In the genomic region with DNA sequence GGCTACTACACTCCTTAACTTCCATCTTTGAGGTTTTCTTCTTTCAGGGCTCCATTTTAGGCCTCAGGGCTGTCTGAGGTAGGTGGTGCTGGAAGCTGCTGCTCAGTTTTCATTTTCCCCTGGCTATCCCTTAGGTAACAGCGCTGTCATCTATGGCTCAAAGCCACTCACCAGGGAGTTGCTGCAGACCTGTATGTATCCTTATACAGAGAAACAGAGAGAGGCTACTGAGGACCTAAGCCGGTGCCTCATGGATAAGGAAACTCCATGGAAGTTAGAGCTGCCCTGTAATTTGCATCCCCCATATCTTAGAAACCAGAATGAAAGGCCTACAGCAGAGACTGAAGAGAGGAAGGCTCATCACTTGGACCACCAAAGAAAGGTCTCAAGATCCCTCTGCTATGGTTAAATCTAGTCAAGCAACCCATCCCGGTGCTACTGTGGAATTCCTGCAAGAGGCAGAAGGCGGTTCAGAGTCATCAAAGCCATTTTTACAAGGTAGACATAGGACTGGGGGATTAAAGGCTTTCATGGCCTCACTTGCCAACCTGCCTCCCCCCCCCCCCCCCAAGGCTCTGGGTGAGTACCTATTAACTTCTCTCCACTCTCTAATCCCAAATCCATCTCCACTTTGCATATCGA, we compare ENCODE assay signal across 8 mouse cellular contexts. TPM values are rescaled to one million over a fixed set of nuclear protein-coding genes. Genes with fewer than 3 reads are reported as not detected.
DNase-seq lines count a peak whose midpoint lies in the region; ATAC-seq and TF ChIP-seq lines count a peak whose summit lies in the region.

No protein-coding gene starts in this region.

- TF ChIP-seq POLR2A in thymus, adult 2 months (IDR thresholded peaks at IDR 0.05; ENCODE audit: control insufficient read depth, extremely low read depth, insufficient read depth, low read length, poor library complexity), result no peak

- no peaks in the 10 kb centered on the region for H3K27me3 ChIP-seq in thymus, adult 2 months (ENCODE audit: control insufficient read depth, insufficient read depth, low read length)
- no peaks in the 10 kb centered on the region for H3K27me3 ChIP-seq in liver, embryonic 15.5 days

- H3K27ac ChIP-seq in thymus, adult 2 months (ENCODE audit: control insufficient read depth, insufficient read depth, low read length), result peak overlapping the region; percentile 56; the same call in 1 of the 2 replicates
- peak overlapping the region; percentile 94 for H3K27ac ChIP-seq in liver, embryonic 15.5 days (replicated peaks)

- no peaks in the 10 kb centered on the region for H3K9me3 ChIP-seq in liver, embryonic 15.5 days (replicated peaks)

- peaks cover 12% of the 10 kb centered on the region for H3K4me1 ChIP-seq in thymus, adult 2 months (replicated peaks; ENCODE audit: control insufficient read depth, insufficient read depth, low read length)
- peaks cover 70% of the 10 kb centered on the region for H3K4me1 ChIP-seq in liver, embryonic 15.5 days (replicated peaks)

- ATAC-seq in liver, embryonic 15.5 days (ENCODE audit: insufficient read depth), result no peak

- H3K4me2 ChIP-seq in liver, embryonic 15.5 days, result peak overlapping the region; percentile 98

- no peaks in the 10 kb centered on the region; the same call in 1 of the 2 replicates for H3K36me3 ChIP-seq in thymus, adult 2 months (ENCODE audit: control insufficient read depth, insufficient read depth, low read length)
- peaks cover 5% of the 10 kb centered on the region for H3K36me3 ChIP-seq in liver, embryonic 15.5 days (replicated peaks)

- 85% methylated on average over 5 of the region's 5 CpGs for WGBS in thymus, adult 2 months
- WGBS in liver, embryonic 15.5 days (ENCODE audit: insufficient replicate concordance), result 77% methylated on average over 5 of the region's 5 CpGs

- H3K9ac ChIP-seq in liver, embryonic 15.5 days, result peak overlapping the region; percentile 76

- DNase-seq in cerebellum, adult 9-10 months, result peak; percentile 54
- DNase-seq in cerebellum, adult 9-11 months, result no peak
- no peak for DNase-seq in thymus, adult 2 months
- DNase-seq in thymus, postnatal 14 days, result no peak
- DNase-seq in thymus, postnatal 25 days, result no peak
- DNase-seq in spleen, postnatal 36 days (ENCODE audit: low spot score in 2 of 2), result no peak
- DNase-seq in thymus, postnatal 0 days (ENCODE audit: low spot score), result no peak

- H3K4me3 ChIP-seq in thymus, adult 2 months (ENCODE audit: control insufficient read depth, insufficient read depth, low read length), result peak overlapping the region; percentile 95
- H3K4me3 ChIP-seq in liver, embryonic 15.5 days (replicated peaks), result peak overlapping the region; percentile 77

- no peak for TF ChIP-seq CTCF in thymus, adult 2 months (IDR thresholded peaks at IDR 0.05; ENCODE audit: borderline replicate concordance, control insufficient read depth, extremely low read depth, insufficient read depth, low read length, poor library complexity)

RNA-seq across cellular contexts. Expression of gene Uckl1, which starts 4.4 kb away (rescaled TPM):
- polyA plus RNA-seq in thymus, adult 2 months (2012; rRNA removed), result 266 and 327 TPM in 2 replicates
- 20.4 and 27.5 TPM in 2 replicates for polyA plus RNA-seq in liver, embryonic 15.5 days (2015; fragmentation: Nextera tagmentation; extraction: Ambion mirVana)
- 50.0 and 51.1 TPM in 2 replicates for polyA plus RNA-seq in thymus, postnatal 0 days (2015; fragmentation: Nextera tagmentation; extraction: Ambion mirVana)

RNA-seq across cellular contexts. Expression of gene Prpf6, which starts 11.4 kb away (rescaled TPM):
- 22.2 and 22.5 TPM in 2 replicates for polyA plus RNA-seq in thymus, adult 2 months (2012; rRNA removed)
- 23.8 and 25.9 TPM in 2 replicates for polyA plus RNA-seq in liver, embryonic 15.5 days (2015; fragmentation: Nextera tagmentation; extraction: Ambion mirVana)
- 51.7 and 55.3 TPM in 2 replicates for polyA plus RNA-seq in thymus, postnatal 0 days (2015; fragmentation: Nextera tagmentation; extraction: Ambion mirVana)

RNA-seq across cellular contexts. Expression of gene Zfp512b, which starts 12.4 kb away (rescaled TPM):
- 87.6 and 89.1 TPM in 2 replicates for polyA plus RNA-seq in thymus, adult 2 months (2012; rRNA removed)
- polyA plus RNA-seq in liver, embryonic 15.5 days (2015; fragmentation: Nextera tagmentation; extraction: Ambion mirVana), result 9.3 and 9.6 TPM in 2 replicates
- polyA plus RNA-seq in thymus, postnatal 0 days (2015; fragmentation: Nextera tagmentation; extraction: Ambion mirVana), result 23.3 and 35.0 TPM in 2 replicates

RNA-seq across cellular contexts. Expression of gene Samd10, which starts 18.8 kb away (rescaled TPM):
- 26.5 and 29.0 TPM in 2 replicates for polyA plus RNA-seq in thymus, adult 2 months (2012; rRNA removed)
- 2.2 and 2.6 TPM in 2 replicates for polyA plus RNA-seq in liver, embryonic 15.5 days (2015; fragmentation: Nextera tagmentation; extraction: Ambion mirVana)
- 9.4 and 12.1 TPM in 2 replicates for polyA plus RNA-seq in thymus, postnatal 0 days (2015; fragmentation: Nextera tagmentation; extraction: Ambion mirVana)

RNA-seq across cellular contexts. Expression of gene Dnajc5, which starts 60.0 kb away (rescaled TPM):
- polyA plus RNA-seq in thymus, adult 2 months (2012; rRNA removed), result 140 and 146 TPM in 2 replicates
- polyA plus RNA-seq in liver, embryonic 15.5 days (2015; fragmentation: Nextera tagmentation; extraction: Ambion mirVana), result 27.7 and 29.8 TPM in 2 replicates
- polyA plus RNA-seq in thymus, postnatal 0 days (2015; fragmentation: Nextera tagmentation; extraction: Ambion mirVana), result 76.1 and 86.7 TPM in 2 replicates
